Mouse (Mus musculus) ES-Bruce4 (cell line): ENCODE measurements around the gene Gramd4.

Source experiments
- CTCF ChIP-seq: IDR thresholded peaks from one replicate; pipeline ENCODE4 v1.8.1; 2011; ENCODE audit warnings: low read depth, low read length
- EP300 ChIP-seq: IDR thresholded peaks from 2 replicates; pipeline ENCODE4 v1.6.1; 2011; ENCODE audit warnings: low read depth, low read length; ENCODE audit not compliant: insufficient read depth
- POLR2A ChIP-seq: IDR thresholded peaks from one replicate; pipeline ENCODE4 v1.8.1; 2011; ENCODE audit warnings: low read length; ENCODE audit not compliant: insufficient read depth

DNA sequence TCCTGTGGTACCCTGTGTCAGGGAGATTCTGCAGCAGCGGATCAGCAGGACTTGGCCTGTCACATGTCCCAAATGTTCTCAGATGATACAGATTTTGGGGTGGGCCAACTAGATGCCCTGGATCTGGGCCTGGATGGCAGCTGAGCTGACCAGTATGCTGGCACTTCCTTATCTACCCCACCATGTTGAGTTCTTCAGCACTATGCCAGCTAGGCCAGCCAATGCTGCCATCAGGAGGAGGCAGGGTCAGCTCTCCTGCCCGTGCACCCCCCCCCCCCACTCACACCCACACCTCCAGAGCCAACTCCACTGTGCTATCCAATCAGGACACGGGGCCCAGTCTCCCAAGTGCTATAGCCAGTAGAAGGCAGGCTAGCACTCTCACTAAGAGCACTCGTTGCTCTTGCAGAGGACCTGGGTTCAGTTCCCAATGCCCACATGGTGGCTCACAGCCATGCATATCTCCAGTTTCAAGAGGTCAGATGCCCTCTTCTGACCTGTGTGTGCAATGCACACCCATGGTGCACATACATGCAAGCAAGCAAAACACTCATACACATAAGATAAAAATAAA lies 7.2 kb upstream of the Gramd4 start:
- no peak for TF ChIP-seq CTCF
- TF ChIP-seq POLR2A, result no peak
- TF ChIP-seq EP300, result no peak
